Mouse (Mus musculus): ENCODE measurements around the gene Inka1. TPM values are rescaled to one million over a fixed set of nuclear protein-coding genes. Genes with fewer than 3 reads are reported as not detected.

The Inka1 gene
- total and polyA plus RNA-seq, 2 experiments = 1.3 to 1.7 TPM

GRCm38 (mm10) chr9:107993013-107993412, 7.3 kb upstream of the Inka1 start:
- H3K27ac ChIP-seq (replicated peaks; ENCODE audit: insufficient read depth, low read depth, low read length) = no peak overlapping the region
- no peak for DNase-seq (ENCODE audit: extremely low read depth, low read depth, low spot score)
- no peak for TF ChIP-seq POLR2A (IDR thresholded peaks at IDR 0.05; ENCODE audit: extremely low read depth, insufficient read depth, low read length)
- TF ChIP-seq CTCF (IDR thresholded peaks at IDR 0.05; ENCODE audit: low read depth, low read length) = no peak
- H3K27me3 ChIP-seq (ENCODE audit: control insufficient read depth, insufficient read depth, low read length) = no peaks in the 10 kb centered on the region
- no peaks in the 10 kb centered on the region for H3K79me2 ChIP-seq (ENCODE audit: control insufficient read depth, insufficient read depth, low read length)
- 94% methylated on average over 11 of the region's 11 CpGs for WGBS
- no peak overlapping the region for H3K4me3 ChIP-seq (ENCODE audit: insufficient read depth, low read depth, low read length)
- H3K36me3 ChIP-seq (ENCODE audit: control insufficient read depth, insufficient read depth, low read length) = no peaks in the 10 kb centered on the region
- H3K9ac ChIP-seq (ENCODE audit: low read depth, low read length) = no peak overlapping the region
- no peaks in the 10 kb centered on the region for H3K4me1 ChIP-seq (ENCODE audit: control insufficient read depth, insufficient read depth, low read length)

GRCm38 (mm10) chr9:107992197-107992596, 6.5 kb upstream of the Inka1 start, which contains the start of gene Cdhr4:
Cdhr4 (plus strand) TSS chr9:107992497.
- H3K27me3 ChIP-seq (ENCODE audit: control insufficient read depth, insufficient read depth, low read length) = no peaks in the 10 kb centered on the region
- DNase-seq (ENCODE audit: extremely low read depth, low read depth, low spot score) = no peak
- WGBS = 98% methylated on average over 2 of the region's 2 CpGs

GRCm38 (mm10) chr9:107987950-107988349, 2.3 kb upstream of the Inka1 start:
- no peak overlapping the region for H3K4me3 ChIP-seq (ENCODE audit: insufficient read depth, low read depth, low read length)
- H3K9ac ChIP-seq (ENCODE audit: low read depth, low read length) = no peak overlapping the region
- no peaks in the 10 kb centered on the region for H3K79me2 ChIP-seq (ENCODE audit: control insufficient read depth, insufficient read depth, low read length)
- H3K27ac ChIP-seq (replicated peaks; ENCODE audit: insufficient read depth, low read depth, low read length) = no peak overlapping the region
- no peak for DNase-seq (ENCODE audit: extremely low read depth, low read depth, low spot score)
- H3K36me3 ChIP-seq (ENCODE audit: control insufficient read depth, insufficient read depth, low read length) = no peaks in the 10 kb centered on the region
- TF ChIP-seq POLR2A (IDR thresholded peaks at IDR 0.05; ENCODE audit: extremely low read depth, insufficient read depth, low read length) = no peak
- TF ChIP-seq CTCF (IDR thresholded peaks at IDR 0.05; ENCODE audit: low read depth, low read length) = no peak
- peaks cover 2% of the 10 kb centered on the region; the same call in 1 of the 2 replicates for H3K4me1 ChIP-seq (ENCODE audit: control insufficient read depth, insufficient read depth, low read length)
- H3K27me3 ChIP-seq (ENCODE audit: control insufficient read depth, insufficient read depth, low read length) = no peaks in the 10 kb centered on the region
- 81% methylated on average over 3 of the region's 3 CpGs for WGBS

More at GRCm38 (mm10) chr9:107992197-107992596, 6.5 kb upstream of the Inka1 start, which contains the start of gene Cdhr4:
- Histone ChIP-seq H3K4me3 (ENCODE audit: insufficient read depth, low read depth, low read length) (no peak within 1 kb of the TSS), H3K9ac (ENCODE audit: low read depth, low read length) (no peak within 1 kb of the TSS), H3K4me1 (ENCODE audit: control insufficient read depth, insufficient read depth, low read length) (no peaks in the 10 kb centered on the region), H3K36me3 (ENCODE audit: control insufficient read depth, insufficient read depth, low read length) (no peaks in the 10 kb centered on the region), H3K79me2 (ENCODE audit: control insufficient read depth, insufficient read depth, low read length) (no peaks in the 10 kb centered on the region), H3K27ac (replicated peaks; ENCODE audit: insufficient read depth, low read depth, low read length) (no peak within 1 kb of the TSS)
- TF ChIP-seq CTCF (IDR thresholded peaks at IDR 0.05; ENCODE audit: low read depth, low read length) (no peak), POLR2A (IDR thresholded peaks at IDR 0.05; ENCODE audit: extremely low read depth, insufficient read depth, low read length) (no peak)

- H3K9ac ChIP-seq (ENCODE audit: low read depth, low read length) = no peak overlapping the region
- H3K27ac ChIP-seq (replicated peaks; ENCODE audit: insufficient read depth, low read depth, low read length) = no peak overlapping the region
- no peaks in the 10 kb centered on the region for H3K27me3 ChIP-seq (ENCODE audit: control insufficient read depth, insufficient read depth, low read length)
- DNase-seq (ENCODE audit: extremely low read depth, low read depth, low spot score) = peak; percentile 52
- H3K36me3 ChIP-seq (ENCODE audit: control insufficient read depth, insufficient read depth, low read length) = no peaks in the 10 kb centered on the region
- 8% methylated on average over 18 of the region's 18 CpGs for WGBS
- H3K4me3 ChIP-seq (ENCODE audit: insufficient read depth, low read depth, low read length) = 0 out of 2 replicates have a peak overlapping the region, but pooled peaks have one; percentile 21
- TF ChIP-seq CTCF (IDR thresholded peaks at IDR 0.05; ENCODE audit: low read depth, low read length) = peak; percentile 97
- TF ChIP-seq POLR2A (IDR thresholded peaks at IDR 0.05; ENCODE audit: extremely low read depth, insufficient read depth, low read length) = no peak
- H3K79me2 ChIP-seq (ENCODE audit: control insufficient read depth, insufficient read depth, low read length) = no peaks in the 10 kb centered on the region
- peaks cover 7% of the 10 kb centered on the region; the same call in 1 of the 2 replicates for H3K4me1 ChIP-seq (ENCODE audit: control insufficient read depth, insufficient read depth, low read length)
These were observed 697 bp upstream of the Inka1 start for GRCm38 (mm10) chr9:107986376-107986775.

GRCm38 (mm10) chr9:107984754-107985055, 974 bp downstream of the Inka1 start:
- H3K4me3 ChIP-seq (ENCODE audit: insufficient read depth, low read depth, low read length) = peak overlapping the region; percentile 65
- no peaks in the 10 kb centered on the region for H3K27me3 ChIP-seq (ENCODE audit: control insufficient read depth, insufficient read depth, low read length)
- whole genome bisulfite sequencing = 69% methylated on average over 9 of the region's 9 CpGs
- peak overlapping the region; percentile 48; the same call in 1 of the 2 replicates for H3K9ac ChIP-seq (ENCODE audit: low read depth, low read length)
- TF ChIP-seq POLR2A (IDR thresholded peaks at IDR 0.05; ENCODE audit: extremely low read depth, insufficient read depth, low read length) (no peak), CTCF (IDR thresholded peaks at IDR 0.05; ENCODE audit: low read depth, low read length) (no peak)
- no peaks in the 10 kb centered on the region for H3K36me3 ChIP-seq (ENCODE audit: control insufficient read depth, insufficient read depth, low read length)
- H3K79me2 ChIP-seq (ENCODE audit: control insufficient read depth, insufficient read depth, low read length) = no peaks in the 10 kb centered on the region
- peak overlapping the region; percentile 11 for H3K27ac ChIP-seq (replicated peaks; ENCODE audit: insufficient read depth, low read depth, low read length)
- peaks cover 10% of the 10 kb centered on the region; the same call in 1 of the 2 replicates for H3K4me1 ChIP-seq (ENCODE audit: control insufficient read depth, insufficient read depth, low read length)
- DNase-seq (ENCODE audit: extremely low read depth, low read depth, low spot score) = no peak

GRCm38 (mm10) chr9:107984052-107984753, 1.5 kb downstream of the Inka1 start:
- Histone ChIP-seq H3K4me3 (ENCODE audit: insufficient read depth, low read depth, low read length) (peak overlapping the region; percentile 21; the same call in 1 of the 2 replicates), H3K36me3 (ENCODE audit: control insufficient read depth, insufficient read depth, low read length) (no peaks in the 10 kb centered on the region), H3K79me2 (ENCODE audit: control insufficient read depth, insufficient read depth, low read length) (no peaks in the 10 kb centered on the region), H3K4me1 (ENCODE audit: control insufficient read depth, insufficient read depth, low read length) (peaks cover 10% of the 10 kb centered on the region; the same call in 1 of the 2 replicates), H3K9ac (ENCODE audit: low read depth, low read length) (peak overlapping the region; percentile 48; the same call in 1 of the 2 replicates), H3K27ac (replicated peaks; ENCODE audit: insufficient read depth, low read depth, low read length) (peak overlapping the region; percentile 64), H3K27me3 (ENCODE audit: control insufficient read depth, insufficient read depth, low read length) (no peaks in the 10 kb centered on the region)
- no peak for DNase-seq (ENCODE audit: extremely low read depth, low read depth, low spot score)
- TF ChIP-seq POLR2A (IDR thresholded peaks at IDR 0.05; ENCODE audit: extremely low read depth, insufficient read depth, low read length) (no peak), CTCF (IDR thresholded peaks at IDR 0.05; ENCODE audit: low read depth, low read length) (no peak)
- WGBS = 78% methylated on average over 19 of the region's 19 CpGs

Data from liver, adult 2 months (tissue).